Mouse (Mus musculus) testis, adult 2 months (tissue): ENCODE measurements around the gene Cyp2b10.

Experiments
- CTCF ChIP-seq: fragments of 200-500 bp; IDR thresholded peaks from 2 replicates; pipeline ENCODE4 v1.5.1; 2012; ENCODE audit warnings: low read depth, mild to moderate bottlenecking, inconsistent platforms, low read length, moderate library complexity; ENCODE audit not compliant: control insufficient read depth, insufficient read depth, insufficient replicate concordance
- POLR2A ChIP-seq: fragments of 200-500 bp; IDR thresholded peaks from 2 replicates; pipeline ENCODE4 v1.6.1; 2012; ENCODE audit warnings: low read depth, mild to moderate bottlenecking, inconsistent platforms, low read length, moderate library complexity; ENCODE audit not compliant: control insufficient read depth

DNA sequence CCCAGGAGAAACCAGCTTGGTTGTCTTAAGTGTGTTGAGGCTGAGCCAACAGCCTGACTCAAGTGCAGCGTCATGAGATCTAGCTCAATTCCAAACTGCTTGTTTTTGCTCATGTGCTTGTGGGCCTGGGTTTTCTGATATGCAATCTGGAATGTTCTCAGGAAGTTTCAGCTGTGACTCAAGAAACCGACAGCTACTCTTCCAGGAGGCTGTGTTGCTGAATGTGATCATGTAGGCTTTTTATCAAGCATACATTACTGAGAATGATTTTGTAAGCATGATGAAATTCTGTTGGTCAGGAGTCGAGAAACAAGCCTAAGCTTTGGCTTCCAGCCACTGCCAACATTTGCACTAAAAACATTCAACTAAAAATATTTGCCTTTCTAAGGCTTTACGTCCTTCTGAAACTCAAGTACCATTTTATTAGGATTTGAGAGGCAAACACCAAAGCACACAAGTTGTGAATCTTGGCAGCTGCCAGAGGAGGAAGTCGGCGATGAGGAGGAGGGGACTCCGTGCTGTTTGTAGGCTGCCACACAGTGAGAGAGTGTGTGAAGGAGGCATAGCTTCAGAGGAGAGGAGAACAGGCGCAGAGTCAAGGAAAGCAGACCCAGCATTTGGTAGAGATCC lies 4.8 kb downstream of the Cyp2b10 start:
- no peak for TF ChIP-seq CTCF
- no peak for TF ChIP-seq POLR2A
